Mouse (Mus musculus) cerebellum, adult 2 months (tissue): ENCODE measurements around the gene Vmn2r86. TPM values are rescaled to one million over a fixed set of nuclear protein-coding genes. Genes with fewer than 3 reads are reported as not detected.

Experiments used
- DNase-seq, 2 experiments: peaks; one replicate each; pipeline ENCODE4 v3.0.0; 2021
- H3K27ac ChIP-seq: fragments of 200-500 bp; 2 replicates; pipeline ENCODE4 v1.5.1; 2012; ENCODE audit warnings: low read length, control low read depth, inconsistent platforms; ENCODE audit not compliant: insufficient read depth
- H3K27me3 ChIP-seq: fragments of 200-500 bp; 2 replicates; pipeline ENCODE4 v1.6.1; 2012; ENCODE audit warnings: inconsistent platforms, mild to moderate bottlenecking, low read length, moderate library complexity; ENCODE audit not compliant: control insufficient read depth, insufficient read depth
- H3K4me1 ChIP-seq: fragments of 200-500 bp; 2 replicates; pipeline ENCODE4 v1.6.1; 2011; ENCODE audit warnings: low read length; ENCODE audit not compliant: control insufficient read depth, insufficient read depth
- H3K4me3 ChIP-seq: fragments of 200-500 bp; replicated peaks from 2 replicates; pipeline ENCODE3; 2011; ENCODE audit warnings: mild to moderate bottlenecking, low read depth, low read length, control low read depth; ENCODE audit not compliant: insufficient read depth
- CTCF ChIP-seq: fragments of 200-500 bp; IDR thresholded peaks from 2 replicates; pipeline ENCODE4 v1.5.1; 2011; ENCODE audit warnings: low read depth, mild to moderate bottlenecking, control low read depth, low read length, moderate library complexity, borderline replicate concordance; ENCODE audit not compliant: insufficient read depth
- POLR2A ChIP-seq: fragments of 200-500 bp; IDR thresholded peaks from 2 replicates; pipeline ENCODE4 v1.6.1; 2011; ENCODE audit warnings: low read length, control low read depth, borderline replicate concordance; ENCODE audit not compliant: insufficient read depth
- polyA plus RNA-seq: library from polyadenylated mRNA; depleted of rRNA; stranded (reverse); fragments of >200 nt; gene quantifications from 2 replicates; pipeline ENCODE4 v1.2.3, GENCODE M21; 2012; rRNA removed

Gene Vmn2r86
- polyA plus RNA-seq, 1 experiment: 0.11 TPM

DNA sequence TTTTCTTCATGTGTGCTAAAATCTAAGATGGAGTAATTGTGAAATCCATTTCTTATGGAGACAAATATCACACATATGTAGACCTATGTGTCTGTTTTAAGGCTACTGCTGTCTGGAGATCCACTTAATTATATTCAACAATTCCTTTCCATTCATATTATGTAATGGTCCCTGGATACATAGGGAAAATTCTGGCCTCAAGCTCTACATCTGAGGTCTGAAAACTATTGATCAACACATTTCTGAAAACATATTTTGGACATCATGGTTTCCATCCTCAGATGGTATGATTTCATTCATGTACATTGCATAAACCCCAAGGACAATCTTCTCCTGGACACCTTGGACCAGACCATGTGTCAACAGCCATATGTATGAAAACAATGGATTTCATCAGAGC lies 61.6 kb downstream of the Vmn2r86 start, which contains the start of gene Vmn2r84:
Gene Vmn2r84 (minus strand): TSS at position 101 of the 400 bp plus-strand sequence.
- no peak within 1 kb of the TSS for H3K27ac ChIP-seq
- TF ChIP-seq POLR2A (no peak), CTCF (no peak)
- DNase-seq: no peak
- H3K4me3 ChIP-seq: no peak within 1 kb of the TSS
- no peaks in the 10 kb centered on the region for H3K27me3 ChIP-seq
- no peaks in the 10 kb centered on the region for H3K4me1 ChIP-seq

Other genes with a start within 250 kb of the Vmn2r86 start
- not detected in 2 replicates for gene Olfr827, start 241.6 kb downstream of the Vmn2r86 start, polyA plus RNA-seq
- 0.30 and 0.38 TPM in 2 replicates for gene Neurod4, start 175.8 kb downstream of the Vmn2r86 start, polyA plus RNA-seq
- gene Tespa1, start 133.2 kb downstream of the Vmn2r86 start, polyA plus RNA-seq: 0.06 and 0.11 TPM in 2 replicates
- gene Vmn2r84, start 61.7 kb downstream of the Vmn2r86 start, polyA plus RNA-seq: 0.16 and 0.23 TPM in 2 replicates
- gene Vmn2r85, start 26.3 kb downstream of the Vmn2r86 start, polyA plus RNA-seq: 0.13 and 0.20 TPM in 2 replicates
- 0.48 and 0.56 TPM in 2 replicates for gene Vmn2r87, start 41.3 kb upstream of the Vmn2r86 start, polyA plus RNA-seq